Mouse (Mus musculus) urinary bladder, postnatal 4 days (tissue): ENCODE results near the gene Cysltr1.

Experiments
- DNase-seq, 2 experiments: peaks; one replicate each; pipeline ENCODE4 v3.0.0; 2021 to 2022; ENCODE audit warnings: low spot score in 2 of 2

Cysltr1 gene

GRCm38 (mm10) chrX:106603386-106603785 lies at the start of gene Cysltr1:
Gene Cysltr1 (minus strand): TSS chrX:106603679.
- no peak for DNase-seq

DNA sequence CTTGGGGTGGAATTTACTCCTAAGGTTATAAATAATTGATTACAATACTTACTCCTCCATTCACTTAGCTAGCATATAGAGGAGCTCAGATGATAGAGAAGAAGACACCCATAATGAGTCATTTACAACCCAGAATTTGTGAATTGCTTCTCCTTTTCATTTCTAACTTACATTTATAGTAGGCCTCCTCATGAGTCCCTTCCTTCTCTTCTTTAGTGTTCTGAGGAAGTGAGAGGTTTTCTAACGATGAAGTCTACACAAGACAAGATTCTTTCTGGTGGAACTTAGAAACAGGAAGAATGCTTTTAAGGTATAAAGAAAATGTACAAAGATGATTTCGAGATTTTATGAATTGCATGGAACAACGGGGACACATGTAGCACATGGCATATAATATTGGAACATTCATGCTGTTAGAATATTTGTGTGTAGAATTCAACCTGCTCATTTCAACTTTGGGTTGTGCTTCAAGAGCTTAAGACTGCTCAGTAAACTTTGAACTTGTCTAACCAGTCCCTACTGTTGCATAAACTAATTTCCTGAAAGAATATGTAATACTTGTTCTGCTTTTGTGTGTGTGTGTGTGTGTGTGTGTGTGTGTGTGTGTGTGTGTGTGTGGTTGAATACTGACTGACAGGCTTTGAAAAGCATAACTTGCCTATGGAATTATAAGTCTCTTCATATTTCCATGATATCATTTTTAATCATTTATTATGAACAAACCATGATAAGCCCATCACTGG lies 31.5 kb upstream of the Cysltr1 start:
- no peak for DNase-seq

GRCm38 (mm10) chrX:106633543-106633942 lies 30.1 kb upstream of the Cysltr1 start:
- no peak for DNase-seq

- DNase-seq = no peak
Observed at GRCm38 (mm10) chrX:106628514-106628913, 25.0 kb upstream of the Cysltr1 start.

GRCm38 (mm10) chrX:106623667-106624066 lies 20.2 kb upstream of the Cysltr1 start:
- no peak for DNase-seq

- DNase-seq = no peak
Observed at GRCm38 (mm10) chrX:106622512-106622911, 19.0 kb upstream of the Cysltr1 start.

- DNase-seq = no peak
Observed at GRCm38 (mm10) chrX:106602574-106603258, 763 bp downstream of the Cysltr1 start.

GRCm38 (mm10) chrX:106595904-106596303 lies 7.6 kb downstream of the Cysltr1 start:
- DNase-seq = no peak

DNA sequence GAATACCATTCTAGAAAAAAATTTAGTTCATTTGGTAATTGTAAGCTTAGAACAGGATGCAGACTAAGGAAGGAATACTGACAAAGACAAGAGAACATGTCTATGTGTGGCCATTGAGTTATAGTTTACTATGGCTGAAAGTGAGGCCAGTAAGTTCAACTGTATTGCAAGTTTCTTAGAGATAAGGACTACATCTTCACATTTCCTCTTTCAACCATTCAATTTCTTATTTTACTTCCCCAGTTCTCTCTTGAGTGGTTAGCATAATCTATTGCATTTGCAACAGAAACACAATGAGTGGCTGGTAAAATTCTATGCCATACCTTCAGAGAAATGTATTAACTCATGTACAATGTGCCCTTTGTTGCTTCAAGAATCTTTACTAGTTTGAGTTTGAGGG lies 9.6 kb downstream of the Cysltr1 start:
- no peak for DNase-seq

- no peak for DNase-seq
Observed at GRCm38 (mm10) chrX:106582886-106583285, 20.6 kb downstream of the Cysltr1 start, which contains the start of gene Gm5127. Gene Gm5127 (plus strand): TSS chrX:106583186.

- DNase-seq = no peak
Observed at GRCm38 (mm10) chrX:106582197-106582596, 21.3 kb downstream of the Cysltr1 start.

DNA sequence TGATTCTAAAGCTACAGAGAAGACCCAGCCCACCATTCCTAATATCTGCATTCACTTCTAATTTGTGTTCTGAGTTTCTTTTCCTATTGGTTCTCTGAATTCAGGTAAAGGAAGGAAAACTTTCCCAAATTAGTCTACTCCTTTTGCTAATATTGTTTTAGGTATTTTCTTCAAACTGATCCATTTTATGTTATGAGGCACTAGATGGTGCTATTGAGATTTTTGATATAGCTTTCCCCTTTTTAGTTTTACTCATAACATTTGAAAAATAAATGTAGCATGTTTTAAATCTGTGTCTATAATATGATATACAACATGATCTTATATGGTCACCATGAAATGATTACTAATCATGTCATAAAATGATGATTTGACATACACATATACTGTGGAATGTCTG lies 23.1 kb downstream of the Cysltr1 start:
- no peak for DNase-seq

DNA sequence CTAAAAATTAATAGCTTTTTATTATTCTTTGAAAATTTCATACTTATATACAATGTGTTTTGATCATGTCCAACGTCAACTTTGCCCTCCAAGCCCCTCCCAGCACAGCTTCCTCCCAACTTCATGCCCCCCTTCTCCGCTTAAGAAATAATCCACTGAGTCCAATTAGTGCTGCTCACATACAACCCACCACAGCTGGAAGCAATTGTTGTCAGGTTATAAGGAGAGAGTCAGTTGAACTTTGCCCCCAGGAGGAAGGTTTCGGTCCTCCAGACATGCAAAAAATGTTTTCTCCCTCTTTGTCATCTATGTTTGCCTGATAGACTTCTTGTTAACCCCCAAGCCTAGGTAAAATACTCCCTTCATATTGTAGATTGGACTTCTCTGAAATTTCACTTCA lies 24.5 kb downstream of the Cysltr1 start:
- DNase-seq = no peak

DNA sequence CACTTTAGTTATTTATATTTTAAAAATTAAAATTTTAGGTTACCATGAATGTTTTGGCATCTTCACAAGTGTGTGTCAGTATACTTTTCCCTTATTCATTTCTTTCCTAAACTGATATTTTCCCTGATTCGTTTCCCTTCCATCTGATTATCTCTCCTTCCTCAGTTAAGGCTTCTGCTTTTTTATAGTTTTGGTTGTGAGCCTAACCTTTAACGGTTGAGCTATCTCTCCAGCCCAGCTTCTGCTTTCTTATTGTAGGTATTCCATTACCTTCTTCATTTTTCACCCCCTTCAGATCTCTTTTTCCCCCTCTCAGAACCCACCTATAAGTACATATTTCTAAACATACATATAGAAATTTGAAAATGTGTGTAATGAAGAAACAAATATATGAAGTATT lies 48.0 kb downstream of the Cysltr1 start:
- DNase-seq = no peak

GRCm38 (mm10) chrX:106536359-106536758 lies 67.1 kb downstream of the Cysltr1 start:
- no peak for DNase-seq
